Mouse (Mus musculus) C2C12 (cell line): ENCODE data around the gene Eef1g.

Source experiments
- CTCF ChIP-seq: IDR thresholded peaks from one replicate; pipeline ENCODE4 v1.5.1; 2011; ENCODE audit not compliant: control insufficient read depth, insufficient read depth, insufficient read length
- USF1 ChIP-seq: IDR thresholded peaks from one replicate; pipeline ENCODE4 v1.6.1; 2011; ENCODE audit warnings: low read depth, mild to moderate bottlenecking, control low read depth, moderate library complexity

GRCm38 (mm10) chr19:8966198-8966589, 647 bp upstream of the Eef1g start:
- no peak for TF ChIP-seq CTCF
- TF ChIP-seq USF1, result no peak
